Comparison of ENCODE assay signal across 22 mouse cellular contexts in genomic region chr12:64076789-64077188, GRCm38 (mm10).
DNase-seq lines count a peak whose midpoint lies in the region; ATAC-seq and TF ChIP-seq lines count a peak whose summit lies in the region.
"Had no signal": no experiment of that assay in that cellular context is flagged by ENCODE, and none has a peak within 500 bp of the region (broad histone marks: within the 10 kb centered on the region; RNA-seq: fewer than 3 reads in every experiment).

No protein-coding gene starts in this region.

- H3K4me1 ChIP-seq in lung, embryonic 14.5 days (ENCODE audit: insufficient read depth) = no peaks in the 10 kb centered on the region
- H3K4me1 ChIP-seq: embryonic facial prominence, embryonic 10.5 days; forebrain, embryonic 15.5 days; heart, embryonic 15.5 days; hindbrain, embryonic 13.5 days had no signal

- no peak overlapping the region for H3K27ac ChIP-seq in lung, embryonic 14.5 days (ENCODE audit: low read depth)
- H3K27ac ChIP-seq: embryonic facial prominence, embryonic 10.5 days; forebrain, embryonic 15.5 days; heart, embryonic 15.5 days; hindbrain, embryonic 13.5 days; hindbrain, postnatal 0 days had no signal

- DNase-seq in lung, embryonic 14.5 days = peak; percentile 1
- no peak for DNase-seq in lung, postnatal 36 days
- DNase-seq in ES-CJ7 (ENCODE audit: low read depth, low spot score) (peak; percentile 36), WW6 (ENCODE audit: low read depth, low spot score) (peak; percentile 5)
- DNase-seq in thymus, postnatal 25 days = no peak
- no peak for DNase-seq in adrenal gland, postnatal 14 days
- DNase-seq in left cerebral cortex, adult 9 months (ENCODE audit: low spot score in 2 of 2) = no peak
- DNase-seq: adrenal gland, postnatal 10 days; B cell, adult 2 months; cerebellum, adult 2 months; cerebellum, postnatal 10 days; gastrocnemius, postnatal 36 days; heart, adult 18-20 months; kidney, adult 2 months had no signal

- WGBS in lung, embryonic 14.5 days = 64% methylated on average over 7 of the region's 7 CpGs

- no peak overlapping the region for H3K4me2 ChIP-seq in lung, embryonic 14.5 days
- H3K4me2 ChIP-seq: forebrain, embryonic 15.5 days; heart, embryonic 11.5 days; heart, embryonic 15.5 days; hindbrain, embryonic 13.5 days had no signal

- no peak for ATAC-seq in lung, embryonic 14.5 days (ENCODE audit: insufficient read depth)
- ATAC-seq: CD4-positive, CD25-positive, alpha-beta regulatory T cell, adult 4 months; forebrain, embryonic 15.5 days; hindbrain, postnatal 0 days had no signal

- TF ChIP-seq CTCF in lung, embryonic 14.5 days (IDR thresholded peaks at IDR 0.05; ENCODE audit: low read depth) = no peak

- no peaks in the 10 kb centered on the region for H3K9me3 ChIP-seq in lung, embryonic 14.5 days (ENCODE audit: low read depth, low read length)
- H3K9me3 ChIP-seq: embryonic facial prominence, embryonic 10.5 days; forebrain, embryonic 15.5 days; heart, embryonic 15.5 days; hindbrain, embryonic 13.5 days had no signal

- no peaks in the 10 kb centered on the region for H3K27me3 ChIP-seq in lung, embryonic 14.5 days (ENCODE audit: insufficient read depth, low read length)
- H3K27me3 ChIP-seq: forebrain, embryonic 15.5 days; heart, embryonic 15.5 days; hindbrain, embryonic 13.5 days had no signal

- no peak overlapping the region for H3K4me3 ChIP-seq in lung, embryonic 14.5 days (ENCODE audit: low read depth, low read length)
- H3K4me3 ChIP-seq: embryonic facial prominence, embryonic 10.5 days; forebrain, embryonic 15.5 days; heart, embryonic 15.5 days; hindbrain, embryonic 13.5 days had no signal

- no peak overlapping the region for H3K9ac ChIP-seq in lung, embryonic 14.5 days
- H3K9ac ChIP-seq: forebrain, embryonic 15.5 days; heart, embryonic 15.5 days; hindbrain, embryonic 13.5 days had no signal

- H3K36me3 ChIP-seq in lung, embryonic 14.5 days (ENCODE audit: insufficient read depth) = no peaks in the 10 kb centered on the region
- H3K36me3 ChIP-seq: embryonic facial prominence, embryonic 10.5 days; forebrain, embryonic 15.5 days; G1E; heart, embryonic 15.5 days; hindbrain, embryonic 13.5 days had no signal

Comparison
In these comparisons a context has a peak if more than half of its experiments do, and no peak if none do; other contexts are left out.
1. DNase-seq: peak in lung, embryonic 14.5 days (single experiment), ES-CJ7 (single experiment) and WW6 (single experiment); none in lung, postnatal 36 days (single experiment), thymus, postnatal 25 days (single experiment), adrenal gland, postnatal 14 days (single experiment) and left cerebral cortex, adult 9 months (0 of 2).